ENCODE assay signal across 8 mouse cellular contexts in genomic region chr9:42428060-42428924, GRCm38 (mm10). TPM values are rescaled to one million over a fixed set of nuclear protein-coding genes. Genes with fewer than 3 reads are reported as not detected.
DNase-seq lines count a peak whose midpoint lies in the region; ATAC-seq lines count a peak whose summit lies in the region.

No protein-coding gene starts in this region.

- no peak for DNase-seq in hindbrain, embryonic 11.5 days (ENCODE audit: low spot score)
- peak; percentile 55 for DNase-seq in cerebellum, adult 11-12 months
- DNase-seq in heart, postnatal 4 days, result peak; percentile 13
- no peak for DNase-seq in embryo, embryonic 11 days
- no peak for DNase-seq in testis, postnatal 10 days (ENCODE audit: low spot score)
- no peak for DNase-seq in adrenal gland, postnatal 4 days (ENCODE audit: low spot score in 2 of 2)

- H3K9ac ChIP-seq in hindbrain, embryonic 15.5 days, result no peak overlapping the region
- no peak overlapping the region for H3K9ac ChIP-seq in hindbrain, embryonic 11.5 days (ENCODE audit: low read depth, low read length)
- H3K9ac ChIP-seq in lung, embryonic 16.5 days (ENCODE audit: low read length), result no peak overlapping the region

- no peak for ATAC-seq in hindbrain, embryonic 15.5 days (ENCODE audit: low FRiP score, low read depth)
- ATAC-seq in hindbrain, embryonic 11.5 days (ENCODE audit: low FRiP score), result no peak
- peak; percentile 82 for ATAC-seq in lung, embryonic 16.5 days (ENCODE audit: low read depth)

- no peaks in the 10 kb centered on the region for H3K27me3 ChIP-seq in hindbrain, embryonic 15.5 days
- no peaks in the 10 kb centered on the region for H3K27me3 ChIP-seq in hindbrain, embryonic 11.5 days (ENCODE audit: control insufficient read depth, insufficient read depth, low read length)
- no peaks in the 10 kb centered on the region for H3K27me3 ChIP-seq in lung, embryonic 16.5 days (ENCODE audit: control insufficient read depth, insufficient read depth, low read depth, low read length)

- no peak overlapping the region for H3K4me3 ChIP-seq in hindbrain, embryonic 15.5 days
- no peak overlapping the region for H3K4me3 ChIP-seq in hindbrain, embryonic 11.5 days (ENCODE audit: low read depth, low read length)
- H3K4me3 ChIP-seq in lung, embryonic 16.5 days (ENCODE audit: low read length), result no peak overlapping the region

- peaks cover 5% of the 10 kb centered on the region; the same call in 1 of the 2 replicates for H3K4me1 ChIP-seq in hindbrain, embryonic 15.5 days (replicated peaks)
- no peaks in the 10 kb centered on the region for H3K4me1 ChIP-seq in hindbrain, embryonic 11.5 days (replicated peaks; ENCODE audit: control insufficient read depth, insufficient read depth, low read length)
- 0 out of 2 replicates have a peak, but pooled peaks cover 2% of the 10 kb centered on the region for H3K4me1 ChIP-seq in lung, embryonic 16.5 days (replicated peaks; ENCODE audit: control insufficient read depth, insufficient read depth, low read length)

- 0 out of 2 replicates have a peak, but pooled peaks cover 16% of the 10 kb centered on the region for H3K36me3 ChIP-seq in hindbrain, embryonic 15.5 days
- peaks cover 2% of the 10 kb centered on the region; the same call in 1 of the 2 replicates for H3K36me3 ChIP-seq in hindbrain, embryonic 11.5 days (ENCODE audit: control insufficient read depth, insufficient read depth, low read length)
- H3K36me3 ChIP-seq in lung, embryonic 16.5 days (ENCODE audit: control insufficient read depth, insufficient read depth, low read length), result peaks cover 7% of the 10 kb centered on the region; the same call in 1 of the 2 replicates

- H3K4me2 ChIP-seq in hindbrain, embryonic 15.5 days, result no peak overlapping the region
- H3K4me2 ChIP-seq in hindbrain, embryonic 11.5 days (replicated peaks; ENCODE audit: low read depth, low read length), result no peak overlapping the region
- no peak overlapping the region for H3K4me2 ChIP-seq in lung, embryonic 16.5 days (ENCODE audit: low read depth, low read length)

- H3K9me3 ChIP-seq in hindbrain, embryonic 15.5 days, result no peaks in the 10 kb centered on the region
- H3K9me3 ChIP-seq in hindbrain, embryonic 11.5 days (ENCODE audit: control insufficient read depth, low read length), result no peaks in the 10 kb centered on the region
- no peaks in the 10 kb centered on the region for H3K9me3 ChIP-seq in lung, embryonic 16.5 days (ENCODE audit: control insufficient read depth, low read length)

- WGBS in hindbrain, embryonic 15.5 days, result 76% methylated on average over 12 of the region's 12 CpGs
- WGBS in hindbrain, embryonic 11.5 days, result 67% methylated on average over 12 of the region's 12 CpGs
- 53% methylated on average over 12 of the region's 12 CpGs for WGBS in lung, embryonic 16.5 days

- H3K27ac ChIP-seq in hindbrain, embryonic 15.5 days (replicated peaks), result 0 out of 2 replicates have a peak overlapping the region, but pooled peaks have one; percentile 36
- no peak overlapping the region for H3K27ac ChIP-seq in hindbrain, embryonic 11.5 days (ENCODE audit: low read depth, low read length)
- peak overlapping the region; percentile 3; the same call in 1 of the 2 replicates for H3K27ac ChIP-seq in lung, embryonic 16.5 days (ENCODE audit: low read length)

RNA-seq across cellular contexts. Expression of gene Tecta, which starts 28.6 kb away (rescaled TPM):
- polyA plus RNA-seq in hindbrain, embryonic 15.5 days (2015; fragmentation: Nextera tagmentation; extraction: Ambion mirVana), result 0.36 and 0.38 TPM in 2 replicates
- polyA plus RNA-seq in hindbrain, embryonic 11.5 days (2014; fragmentation: Nextera tagmentation; extraction: Ambion mirVana), result 0.71 and 0.88 TPM in 2 replicates
- total RNA-seq in heart, postnatal 4 days (2021), result under 1 TPM; 0.19 to 0.23 TPM
- polyA plus RNA-seq in lung, embryonic 16.5 days (2015; fragmentation: Nextera tagmentation; extraction: Ambion mirVana), result 0.04 and 0.14 TPM in 2 replicates
- under 1 TPM; 0.39 to 0.56 TPM for total RNA-seq in adrenal gland, postnatal 4 days (2021)

Comparison
In these comparisons a context has a peak if more than half of its experiments do, and no peak if none do; other contexts are left out.
1. DNase-seq: peak in cerebellum, adult 11-12 months (single experiment) and heart, postnatal 4 days (single experiment); none in hindbrain, embryonic 11.5 days (single experiment), embryo, embryonic 11 days (single experiment), testis, postnatal 10 days (single experiment) and adrenal gland, postnatal 4 days (0 of 2).